Mouse (Mus musculus) thymus, adult 18-20 months (tissue): ENCODE results near the gene Slc25a22.
"Not testable (repeated sequence)": the region's sequence is repeated elsewhere in the genome, so short reads cannot be mapped to it uniquely, and the experiment has no call there.

Experiments used
- DNase-seq, 2 experiments: peaks; one replicate each; pipeline ENCODE4 v3.0.0; 2022; ENCODE audit warnings: mixed read lengths in 2 of 2

Gene Slc25a22

DNA sequence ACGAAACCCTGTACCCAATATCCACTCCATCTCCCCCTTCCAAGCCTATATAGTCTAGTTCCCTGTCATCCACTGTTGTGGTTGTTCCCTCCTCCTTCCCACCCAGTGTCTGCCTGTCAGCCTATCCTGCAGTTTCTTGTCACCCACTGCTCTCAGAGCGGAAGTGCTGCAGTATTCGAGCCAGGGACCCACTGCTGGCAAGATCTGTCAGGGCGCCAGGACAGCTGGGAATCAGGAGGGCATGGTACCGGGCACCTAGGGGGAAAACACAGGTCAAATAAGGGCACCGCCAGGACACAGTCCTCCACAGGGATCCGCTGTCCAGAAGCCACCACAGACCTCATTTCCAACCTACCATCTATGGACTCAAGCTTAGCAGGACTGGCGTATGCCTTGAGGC, 27.1 kb downstream of the Slc25a22 start:
- no peak for DNase-seq

DNA sequence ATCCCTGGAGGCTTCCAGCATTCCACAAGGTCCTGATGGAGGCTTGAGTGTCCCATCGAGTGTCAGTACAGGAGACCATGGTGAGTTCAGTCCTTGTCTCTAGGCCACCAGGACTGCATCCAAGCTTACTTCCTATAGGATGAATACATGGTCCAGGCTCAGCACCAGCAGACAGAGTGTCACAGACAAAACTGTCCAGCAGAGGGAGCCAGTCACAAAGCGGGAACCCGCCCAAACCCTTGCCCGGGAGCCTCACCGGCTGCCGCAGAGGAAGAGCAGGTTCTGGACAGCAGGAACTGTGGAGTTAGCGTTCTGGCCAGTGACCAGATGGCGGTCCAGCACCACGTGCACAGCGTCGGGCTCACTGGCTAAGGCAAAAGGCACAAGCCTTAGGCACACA, 28.9 kb downstream of the Slc25a22 start:
- DNase-seq, result peak; percentile 57 to 61

DNA sequence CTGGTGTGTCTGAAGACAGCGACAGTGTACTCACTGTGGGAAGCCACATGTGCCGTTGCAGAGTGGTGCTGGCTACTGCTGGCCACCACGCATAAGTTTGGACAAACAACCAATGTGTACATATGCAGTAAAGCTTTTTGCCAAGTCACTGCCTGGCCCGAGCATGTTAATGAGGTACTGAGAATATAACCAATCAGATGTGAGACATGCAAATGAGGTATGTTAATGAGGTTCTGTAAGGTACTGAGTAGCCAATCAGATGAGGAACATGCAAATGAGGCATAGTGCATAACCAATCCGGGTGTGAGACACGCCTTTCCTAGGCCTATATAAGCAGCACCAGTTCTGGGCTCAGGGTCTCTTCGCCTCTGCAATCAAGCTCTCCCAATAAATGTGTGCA, 30.0 kb downstream of the Slc25a22 start:
- DNase-seq, result not testable (repeated sequence)

DNA sequence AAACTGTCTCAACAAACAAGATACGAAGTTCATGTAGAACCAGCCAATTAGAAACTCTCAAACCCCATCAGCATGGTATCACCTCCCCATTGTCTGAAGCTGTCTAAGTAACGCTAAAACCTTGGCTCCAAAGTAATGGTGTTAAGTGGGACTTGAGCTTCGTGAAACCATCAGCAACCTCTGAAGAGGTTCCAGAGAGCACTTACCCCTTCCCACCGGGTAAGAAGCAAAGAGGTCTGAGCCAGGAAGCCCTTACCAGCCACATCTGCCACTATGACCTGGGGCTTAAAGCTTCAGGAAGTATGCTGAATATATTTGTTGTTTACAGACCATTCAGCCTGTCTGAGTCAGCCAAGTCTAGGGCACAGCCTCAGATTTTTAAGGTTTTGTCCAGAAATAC, 32.2 kb downstream of the Slc25a22 start:
- DNase-seq, result no peak

- DNase-seq, result no peak
Observed at GRCm38 (mm10) chr7:141403305-141403704, 34.4 kb downstream of the Slc25a22 start.

- no peak for DNase-seq
Observed at GRCm38 (mm10) chr7:141395348-141395747, 42.3 kb downstream of the Slc25a22 start.

GRCm38 (mm10) chr7:141394771-141395170, 42.9 kb downstream of the Slc25a22 start:
- peak; percentile 27 to 51 for DNase-seq

- DNase-seq, result no peak
Observed at GRCm38 (mm10) chr7:141394158-141394557, 43.5 kb downstream of the Slc25a22 start.

GRCm38 (mm10) chr7:141392552-141393222, 45.0 kb downstream of the Slc25a22 start:
- DNase-seq, result no peak

GRCm38 (mm10) chr7:141391625-141392551, 45.8 kb downstream of the Slc25a22 start, which contains the start of gene Taldo1:
Gene Taldo1 (plus strand): TSS chr7:141392199.
- peak; percentile 94 to 95 for DNase-seq

DNA sequence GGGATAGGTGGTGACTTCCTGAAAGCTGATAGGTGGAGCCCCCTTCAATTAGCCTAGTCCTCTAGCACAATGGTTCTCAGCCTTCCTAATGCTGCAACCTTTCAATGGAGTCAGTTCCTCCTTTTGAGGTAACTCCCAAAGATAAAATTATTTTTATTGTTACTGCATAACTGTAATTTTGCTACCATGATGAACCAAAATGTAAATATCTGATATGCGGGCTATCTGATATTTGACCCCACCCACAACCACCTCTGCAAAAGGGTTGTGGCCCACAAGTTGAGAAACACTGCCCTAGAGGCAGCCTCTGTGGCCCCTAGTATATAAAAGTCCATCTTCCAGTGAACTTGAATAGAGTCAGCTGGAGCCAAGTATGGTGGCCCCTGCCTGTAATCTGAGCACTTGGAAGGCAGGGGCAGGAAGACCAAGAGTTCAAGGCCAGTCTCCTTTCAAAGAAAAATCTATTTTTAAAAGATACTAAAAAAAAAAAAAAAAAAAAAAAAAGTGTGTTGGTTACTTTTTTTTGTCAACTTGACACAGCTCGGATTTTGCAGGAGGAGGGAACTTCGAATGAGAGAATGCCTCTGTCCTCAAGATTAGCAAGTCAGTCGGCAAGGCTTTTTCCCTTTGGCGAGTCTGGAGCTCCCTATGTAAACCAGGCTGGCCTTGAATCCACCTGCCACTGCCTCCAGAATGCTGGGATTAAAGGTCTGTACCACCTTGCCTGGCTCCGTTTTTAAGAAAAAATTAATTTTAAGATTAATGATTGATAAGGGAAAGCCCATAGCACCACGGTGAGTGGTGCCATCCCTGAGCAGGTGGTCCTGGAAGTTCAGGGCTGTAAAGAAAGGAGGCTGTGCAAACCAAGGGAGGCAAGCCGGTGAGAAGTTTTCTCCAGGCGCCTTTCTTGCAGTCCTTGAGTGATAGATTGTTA, 47.1 kb downstream of the Slc25a22 start:
- no peak for DNase-seq

GRCm38 (mm10) chr7:141388487-141389109, 49.1 kb downstream of the Slc25a22 start:
- no peak for DNase-seq

DNA sequence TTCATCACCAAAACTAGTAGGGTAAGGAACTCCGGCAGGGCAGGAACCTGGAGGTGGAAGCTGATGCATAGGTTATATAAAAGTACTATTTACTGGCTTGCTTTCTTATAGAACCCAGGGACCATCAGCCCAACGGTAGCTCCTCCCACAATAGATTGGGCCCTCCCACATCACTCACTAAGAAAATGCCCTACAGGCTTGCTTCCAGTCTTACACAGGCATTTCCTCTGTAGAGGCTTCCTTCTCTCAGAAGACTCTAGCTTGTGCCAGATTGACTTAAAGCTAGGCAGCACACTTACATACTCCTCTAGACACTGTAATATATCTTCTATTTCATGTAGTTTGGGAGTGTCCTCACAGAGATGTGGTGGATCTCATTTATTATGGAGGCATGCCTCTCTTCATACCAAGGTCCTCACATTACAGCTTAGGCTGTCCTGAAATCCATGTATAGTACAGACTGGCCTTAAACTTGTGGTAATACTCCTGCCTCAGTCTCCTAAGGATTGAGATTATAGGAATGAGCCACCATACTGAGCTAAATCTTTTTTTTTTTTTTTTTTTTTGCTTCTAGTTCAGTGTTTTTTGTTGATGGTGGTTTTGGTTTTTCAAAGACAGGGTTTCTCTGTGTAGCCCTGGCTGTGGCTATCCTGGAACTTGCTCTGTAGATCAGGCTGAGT, 49.7 kb downstream of the Slc25a22 start:
- DNase-seq, result no peak

DNA sequence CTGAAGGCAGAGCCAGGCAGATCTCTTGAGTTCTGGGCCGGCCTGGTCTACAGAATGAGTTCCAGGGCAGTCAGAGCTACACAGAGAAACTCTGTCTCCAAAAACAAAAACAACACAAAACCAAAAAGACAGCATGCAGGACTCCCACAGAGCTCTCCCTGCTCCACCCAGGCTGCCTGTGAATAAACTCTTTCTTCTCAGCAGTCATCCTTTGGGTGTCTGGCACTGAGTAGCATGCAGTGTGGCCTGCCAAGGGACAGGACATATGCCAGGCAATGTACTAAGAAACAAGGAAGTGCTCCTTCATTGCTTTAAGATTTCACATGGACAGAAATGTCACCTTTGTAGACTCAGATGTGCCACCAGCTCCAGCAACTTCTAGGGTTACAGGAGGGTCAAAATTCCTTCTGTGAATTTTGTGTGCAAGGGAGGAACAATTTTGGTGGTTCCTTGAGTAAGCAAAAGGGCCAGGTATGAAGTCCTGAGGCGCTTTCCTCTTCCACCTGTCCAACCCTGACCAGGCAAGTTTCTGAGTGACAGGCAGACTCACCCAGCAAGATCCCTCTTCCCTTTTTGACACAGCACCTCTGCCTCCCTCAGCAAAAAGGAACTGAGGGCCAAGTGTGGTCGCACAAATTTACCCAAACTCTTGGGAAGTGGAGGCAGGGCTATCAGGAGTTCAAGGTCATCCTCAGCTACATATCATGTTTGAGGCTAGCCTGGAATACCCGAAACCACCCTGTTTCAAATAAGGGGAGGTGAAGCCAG, 56.4 kb downstream of the Slc25a22 start:
- no peak for DNase-seq
